Mouse (Mus musculus) cortical plate, adult 2 months (tissue): Measurements from ENCODE around the gene Xylt1.

Experiments
- CTCF ChIP-seq: fragments of 200-500 bp; IDR thresholded peaks from 2 replicates; pipeline ENCODE4 v1.5.1; 2011; ENCODE audit warnings: mild to moderate bottlenecking, control low read depth, low read length; ENCODE audit not compliant: insufficient read depth; ENCODE audit errors: extremely low read depth
- POLR2A ChIP-seq: fragments of 200-500 bp; IDR thresholded peaks from 2 replicates; pipeline ENCODE4 v1.6.1; 2011; ENCODE audit warnings: mild to moderate bottlenecking, low read length, control low read depth; ENCODE audit not compliant: insufficient read depth; ENCODE audit errors: extremely low read depth

GRCm38 (mm10) chr7:117406336-117406735 lies 25.6 kb downstream of the Xylt1 start:
- TF ChIP-seq CTCF (no peak), POLR2A (no peak)
